Mouse (Mus musculus): ENCODE measurements around the gene Wdr91. TPM values are rescaled to one million over a fixed set of nuclear protein-coding genes. Genes with fewer than 3 reads are reported as not detected.
A peak's percentile ranks its signal among the peaks of the same experiment; 100 is the strongest.

Gene Wdr91
- polyA plus RNA-seq, 1 experiment from 2014 or later: 17.2 TPM

- ATAC-seq (ENCODE audit: borderline replicate concordance, extremely low read depth, low FRiP score, low TSS enrichment): no peak
- Histone ChIP-seq H3K4me2 (no peak overlapping the region), H3K27ac (no peak overlapping the region), H3K9me3 (no peaks in the 10 kb centered on the region), H3K36me3 (peaks cover 60% of the 10 kb centered on the region), H3K27me3 (no peaks in the 10 kb centered on the region), H3K4me1 (peaks cover 33% of the 10 kb centered on the region), H3K9ac (no peak overlapping the region), H3K4me3 (no peak overlapping the region)
- WGBS: 61% methylated on average over 2 of the region's 2 CpGs
These were observed 9.7 kb downstream of the Wdr91 start for GRCm38 (mm10) chr6:34900990-34901389.

DNA sequence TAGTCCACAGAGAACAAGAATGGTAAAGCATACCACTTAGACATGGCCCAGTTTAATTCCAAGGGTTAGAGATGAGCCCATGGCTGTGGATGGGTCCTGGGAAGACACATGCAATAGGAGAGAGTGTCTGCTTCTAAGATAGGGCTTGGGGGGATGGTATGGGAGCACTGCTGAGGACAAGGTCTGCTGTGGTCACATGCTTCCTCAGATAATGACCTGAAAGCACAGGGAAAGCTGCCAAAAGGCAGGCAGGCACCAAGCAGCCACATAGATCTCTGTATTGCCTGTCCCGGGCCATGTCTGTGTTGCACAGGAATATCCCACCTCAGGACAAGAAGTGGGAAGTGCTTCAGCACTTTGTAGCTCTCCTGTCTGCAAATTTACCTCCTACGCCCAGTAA is 11.5 kb downstream of the Wdr91 start:
- Histone ChIP-seq H3K27ac (no peak overlapping the region), H3K36me3 (peaks cover 66% of the 10 kb centered on the region), H3K9ac (no peak overlapping the region), H3K9me3 (no peaks in the 10 kb centered on the region), H3K4me3 (no peak overlapping the region), H3K4me2 (no peak overlapping the region), H3K4me1 (peaks cover 16% of the 10 kb centered on the region), H3K27me3 (no peaks in the 10 kb centered on the region)
- ATAC-seq (ENCODE audit: borderline replicate concordance, extremely low read depth, low FRiP score, low TSS enrichment): no peak
- WGBS: 75% methylated on average over 2 of the region's 2 CpGs

DNA sequence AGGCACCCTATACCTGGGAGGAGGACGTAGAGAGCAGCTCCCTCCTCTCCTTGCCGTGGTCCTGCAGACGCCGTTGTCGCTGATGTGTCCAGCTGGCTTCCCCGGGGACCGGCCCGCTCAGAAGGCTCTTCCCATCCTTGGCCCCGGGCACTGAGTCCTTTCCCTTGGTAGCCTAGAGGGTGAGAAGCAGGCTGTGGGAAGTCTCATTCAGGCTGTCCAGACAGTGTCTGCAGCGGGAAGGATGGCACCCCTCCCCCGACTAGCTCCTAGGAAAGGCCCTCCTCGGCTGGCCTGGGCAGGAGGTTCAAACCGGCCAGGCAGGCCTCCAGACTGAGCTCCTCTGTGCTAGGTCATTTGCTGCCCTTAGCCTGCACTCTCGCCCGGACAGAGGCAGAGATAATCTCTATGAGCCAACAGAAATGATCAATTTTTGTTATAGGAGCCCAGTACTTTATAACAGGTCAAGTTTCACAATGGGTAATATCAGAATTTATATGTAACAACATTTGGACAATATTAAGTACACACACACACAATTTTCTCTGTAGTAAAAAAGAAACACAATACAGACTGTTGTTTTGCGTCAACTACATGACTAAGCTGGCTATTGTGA is 14.4 kb downstream of the Wdr91 start:
- peaks cover 3% of the 10 kb centered on the region; the same call in 1 of the 2 replicates for H3K4me1 ChIP-seq
- H3K27ac ChIP-seq: no peak overlapping the region
- peaks cover 84% of the 10 kb centered on the region for H3K36me3 ChIP-seq
- no peak overlapping the region for H3K4me3 ChIP-seq
- no peak for ATAC-seq (ENCODE audit: borderline replicate concordance, extremely low read depth, low FRiP score, low TSS enrichment)
- no peaks in the 10 kb centered on the region for H3K9me3 ChIP-seq
- 57% methylated on average over 16 of the region's 16 CpGs for WGBS
- no peak overlapping the region for H3K4me2 ChIP-seq
- H3K27me3 ChIP-seq: no peaks in the 10 kb centered on the region
- no peak overlapping the region for H3K9ac ChIP-seq

DNA sequence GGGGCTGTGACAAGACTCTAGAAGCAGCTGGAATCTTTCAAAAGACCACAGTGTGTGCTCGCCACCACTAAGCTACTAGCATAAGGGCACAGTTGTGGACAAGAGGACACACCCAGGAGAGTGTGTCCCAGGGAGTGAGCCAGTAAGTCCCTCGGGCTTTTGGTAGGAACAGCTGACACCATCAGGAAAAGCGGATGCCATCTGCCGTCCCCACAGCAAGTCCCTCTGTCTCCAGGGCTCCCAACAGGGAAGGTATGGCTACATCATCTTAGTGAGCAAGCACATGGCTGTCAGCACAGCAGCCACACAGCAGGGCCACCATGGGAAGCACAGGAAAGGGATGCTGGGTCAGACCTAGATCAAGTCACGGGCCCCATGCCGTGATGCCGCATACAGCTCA is 15.1 kb downstream of the Wdr91 start:
- no peaks in the 10 kb centered on the region for H3K4me1 ChIP-seq
- no peak for ATAC-seq (ENCODE audit: borderline replicate concordance, extremely low read depth, low FRiP score, low TSS enrichment)
- no peak overlapping the region for H3K4me2 ChIP-seq
- H3K9me3 ChIP-seq: no peaks in the 10 kb centered on the region
- H3K27me3 ChIP-seq: no peaks in the 10 kb centered on the region
- H3K36me3 ChIP-seq: peaks cover 84% of the 10 kb centered on the region
- H3K4me3 ChIP-seq: no peak overlapping the region
- no peak overlapping the region for H3K9ac ChIP-seq
- 87% methylated on average over 7 of the region's 7 CpGs for WGBS
- H3K27ac ChIP-seq: no peak overlapping the region

DNA sequence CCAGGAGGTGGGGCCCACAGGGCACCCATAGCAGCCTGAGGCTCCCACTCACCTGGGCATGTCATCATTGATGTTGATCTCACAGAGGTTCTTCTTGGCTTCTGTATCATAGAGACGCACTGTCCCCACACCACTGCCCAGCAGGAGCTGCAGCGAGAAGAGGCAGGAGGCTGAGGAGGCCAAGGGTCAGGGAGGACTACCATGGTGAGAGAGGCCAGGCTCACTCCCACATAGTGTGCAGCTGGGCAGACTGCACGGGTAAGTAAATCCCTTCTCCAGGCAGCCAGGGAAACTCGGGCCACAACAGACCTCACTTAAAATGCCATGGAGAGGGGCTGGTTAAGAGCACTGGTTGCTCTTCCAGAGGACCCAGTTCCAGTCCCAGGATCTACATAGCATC is 21.5 kb downstream of the Wdr91 start:
- H3K27ac ChIP-seq: no peak overlapping the region
- ATAC-seq (ENCODE audit: borderline replicate concordance, extremely low read depth, low FRiP score, low TSS enrichment): no peak
- H3K4me2 ChIP-seq: no peak overlapping the region
- WGBS: 77% methylated on average over 4 of the region's 4 CpGs
- H3K4me3 ChIP-seq: no peak overlapping the region
- peaks cover 67% of the 10 kb centered on the region for H3K36me3 ChIP-seq
- no peaks in the 10 kb centered on the region for H3K27me3 ChIP-seq
- H3K9me3 ChIP-seq: no peaks in the 10 kb centered on the region
- no peaks in the 10 kb centered on the region for H3K4me1 ChIP-seq
- no peak overlapping the region for H3K9ac ChIP-seq

DNA sequence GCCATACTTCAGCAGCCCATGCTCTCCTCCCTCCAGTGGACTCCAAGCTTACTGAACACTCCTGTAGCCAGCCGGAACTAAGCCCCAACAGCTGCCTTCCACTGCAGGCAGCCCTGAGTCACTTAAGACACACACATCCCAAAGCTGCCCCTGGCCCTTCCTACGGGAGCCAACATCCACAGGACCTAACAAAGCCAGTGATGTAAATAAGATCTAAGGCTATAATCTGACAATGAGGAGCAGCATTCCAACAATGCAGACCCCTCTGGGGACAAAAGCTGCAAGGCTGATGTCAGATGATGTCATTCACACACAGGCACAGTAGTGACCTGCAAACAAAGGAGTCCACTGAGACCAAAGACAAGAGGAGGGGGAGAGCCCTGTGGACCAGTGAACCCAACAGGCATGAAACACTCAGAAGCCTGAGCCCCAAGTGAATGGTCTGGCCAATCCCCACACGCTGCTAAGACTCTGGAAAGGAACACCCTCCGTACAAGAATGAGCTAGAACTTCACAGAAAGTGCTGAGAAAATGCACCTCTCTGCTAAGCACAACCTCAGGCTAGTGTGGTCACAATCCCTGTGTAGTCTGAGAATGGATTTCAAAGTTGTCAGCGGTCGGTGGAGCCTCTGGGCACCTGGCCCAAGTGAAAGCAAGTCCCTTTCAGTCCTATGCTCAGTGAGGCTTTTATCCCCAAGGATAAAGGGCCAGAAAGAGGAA is 23.4 kb downstream of the Wdr91 start:
- no peak for ATAC-seq (ENCODE audit: borderline replicate concordance, extremely low read depth, low FRiP score, low TSS enrichment)
- H3K9ac ChIP-seq: no peak overlapping the region
- no peak overlapping the region for H3K4me3 ChIP-seq
- no peak overlapping the region for H3K27ac ChIP-seq
- H3K36me3 ChIP-seq: peaks cover 71% of the 10 kb centered on the region
- H3K27me3 ChIP-seq: no peaks in the 10 kb centered on the region
- 75% methylated on average over 6 of the region's 6 CpGs for WGBS
- H3K4me2 ChIP-seq: no peak overlapping the region
- no peaks in the 10 kb centered on the region for H3K4me1 ChIP-seq
- no peaks in the 10 kb centered on the region for H3K9me3 ChIP-seq

GRCm38 (mm10) chr6:34884724-34885123 is 26.0 kb downstream of the Wdr91 start:
- Histone ChIP-seq H3K36me3 (peaks cover 68% of the 10 kb centered on the region), H3K27me3 (no peaks in the 10 kb centered on the region), H3K4me2 (no peak overlapping the region), H3K4me3 (no peak overlapping the region), H3K9ac (no peak overlapping the region), H3K4me1 (no peaks in the 10 kb centered on the region), H3K9me3 (no peaks in the 10 kb centered on the region), H3K27ac (no peak overlapping the region)
- no peak for ATAC-seq (ENCODE audit: borderline replicate concordance, extremely low read depth, low FRiP score, low TSS enrichment)
- 79% methylated on average over 7 of the region's 7 CpGs for WGBS

DNA sequence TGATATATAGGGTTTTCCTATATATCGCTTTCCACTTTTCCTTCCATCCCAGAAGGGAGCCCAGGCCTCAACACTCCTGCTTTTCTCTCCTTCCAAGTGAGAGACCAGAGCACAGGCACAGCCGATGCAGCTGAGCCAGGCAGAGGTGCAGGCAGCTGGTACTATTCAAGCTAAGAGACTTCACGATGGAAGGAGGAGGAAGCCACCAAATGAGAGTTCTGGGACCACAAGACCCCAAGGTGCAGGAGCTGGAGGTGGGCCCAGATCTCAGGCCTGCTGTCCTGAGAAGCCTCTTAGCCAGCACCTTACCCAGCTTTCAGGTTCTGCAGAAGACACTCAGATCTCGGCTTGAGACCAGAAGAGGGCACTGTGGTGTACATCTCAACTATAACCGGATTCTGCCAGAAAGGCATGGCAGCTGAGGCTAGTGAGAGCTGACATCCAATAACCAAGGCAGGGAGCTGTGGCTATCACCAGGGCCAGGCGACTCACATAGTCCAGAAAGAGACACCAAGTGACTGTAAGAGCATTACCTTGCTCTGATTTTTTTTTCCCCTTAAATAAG is 30.7 kb downstream of the Wdr91 start:
- H3K36me3 ChIP-seq: peaks cover 47% of the 10 kb centered on the region
- no peak overlapping the region for H3K9ac ChIP-seq
- H3K9me3 ChIP-seq: no peaks in the 10 kb centered on the region
- no peak overlapping the region for H3K27ac ChIP-seq
- H3K27me3 ChIP-seq: no peaks in the 10 kb centered on the region
- H3K4me1 ChIP-seq: peaks cover 29% of the 10 kb centered on the region
- WGBS: 58% methylated on average over 6 of the region's 6 CpGs
- H3K4me3 ChIP-seq: no peak overlapping the region
- no peak overlapping the region for H3K4me2 ChIP-seq
- no peak for ATAC-seq (ENCODE audit: borderline replicate concordance, extremely low read depth, low FRiP score, low TSS enrichment)

DNA sequence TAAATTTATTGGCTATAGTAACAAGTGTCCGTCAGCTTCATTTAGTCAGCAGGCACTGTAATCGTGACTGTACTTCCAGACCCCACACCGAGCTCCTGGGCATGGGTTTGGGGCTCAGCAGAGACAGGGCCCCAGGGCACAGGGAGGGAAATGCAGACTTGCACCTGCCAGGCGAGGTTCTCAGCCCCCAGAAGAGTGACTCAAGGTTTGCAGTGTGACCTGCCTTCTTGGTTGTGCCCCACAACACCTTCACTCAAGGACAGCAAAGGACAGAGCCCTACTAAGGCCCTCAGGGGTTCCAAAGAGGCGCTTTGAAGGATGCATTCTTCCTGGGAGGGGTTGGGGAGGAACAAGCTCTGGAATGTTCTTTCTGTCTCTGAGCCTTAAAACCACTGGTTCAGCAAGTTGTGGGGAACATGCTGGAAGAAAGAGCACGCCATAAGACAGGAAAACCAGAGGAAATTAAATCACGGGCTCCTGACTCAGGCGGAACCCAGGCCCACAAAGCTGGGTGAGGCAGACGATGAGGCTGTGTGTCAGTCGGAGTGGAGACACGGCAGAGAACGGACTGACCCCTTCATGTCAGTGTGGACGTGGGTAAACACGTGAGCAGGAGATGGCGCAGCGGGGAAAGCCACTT is 31.5 kb downstream of the Wdr91 start:
- Histone ChIP-seq H3K9ac (no peak overlapping the region), H3K27me3 (no peaks in the 10 kb centered on the region), H3K9me3 (no peaks in the 10 kb centered on the region), H3K4me3 (no peak overlapping the region), H3K4me1 (peaks cover 37% of the 10 kb centered on the region), H3K4me2 (no peak overlapping the region), H3K27ac (no peak overlapping the region), H3K36me3 (peaks cover 41% of the 10 kb centered on the region)
- 87% methylated on average over 16 of the region's 16 CpGs for WGBS
- no peak for ATAC-seq (ENCODE audit: borderline replicate concordance, extremely low read depth, low FRiP score, low TSS enrichment)

GRCm38 (mm10) chr6:34877509-34878321 is 33.0 kb downstream of the Wdr91 start, which contains the start of gene Cyren:
Gene Cyren, minus strand, starts transcription at chr6:34878060.
- WGBS: under 1% methylated on average over 49 of the region's 56 CpGs
- peak within 1 kb of the TSS; percentile 59 for H3K4me2 ChIP-seq
- peak within 1 kb of the TSS; percentile 95 for H3K9ac ChIP-seq
- H3K4me1 ChIP-seq: peaks cover 43% of the 10 kb centered on the region
- peak; percentile 89 for ATAC-seq (ENCODE audit: borderline replicate concordance, extremely low read depth, low FRiP score, low TSS enrichment)
- H3K4me3 ChIP-seq: peak within 1 kb of the TSS; percentile 68
- H3K27me3 ChIP-seq: no peaks in the 10 kb centered on the region
- H3K27ac ChIP-seq: peak within 1 kb of the TSS; percentile 95
- H3K9me3 ChIP-seq: no peaks in the 10 kb centered on the region
- H3K36me3 ChIP-seq: peaks cover 36% of the 10 kb centered on the region

- Histone ChIP-seq H3K4me2 (peak overlapping the region; percentile 59), H3K27ac (peak overlapping the region; percentile 95), H3K9ac (peak overlapping the region; percentile 95), H3K9me3 (no peaks in the 10 kb centered on the region), H3K27me3 (no peaks in the 10 kb centered on the region), H3K4me3 (peak overlapping the region; percentile 68), H3K4me1 (peaks cover 43% of the 10 kb centered on the region), H3K36me3 (peaks cover 31% of the 10 kb centered on the region)
- ATAC-seq (ENCODE audit: borderline replicate concordance, extremely low read depth, low FRiP score, low TSS enrichment): 0 out of 2 replicates have a peak, but pooled peaks have one; percentile 12
- WGBS: 29% methylated on average over 2 of the region's 2 CpGs
These were observed 33.9 kb downstream of the Wdr91 start for GRCm38 (mm10) chr6:34876835-34877156.

All from lung, embryonic 15.5 days (tissue).